Mouse (Mus musculus): ENCODE results near the gene Kcnk18.

Gene Kcnk18

DNA sequence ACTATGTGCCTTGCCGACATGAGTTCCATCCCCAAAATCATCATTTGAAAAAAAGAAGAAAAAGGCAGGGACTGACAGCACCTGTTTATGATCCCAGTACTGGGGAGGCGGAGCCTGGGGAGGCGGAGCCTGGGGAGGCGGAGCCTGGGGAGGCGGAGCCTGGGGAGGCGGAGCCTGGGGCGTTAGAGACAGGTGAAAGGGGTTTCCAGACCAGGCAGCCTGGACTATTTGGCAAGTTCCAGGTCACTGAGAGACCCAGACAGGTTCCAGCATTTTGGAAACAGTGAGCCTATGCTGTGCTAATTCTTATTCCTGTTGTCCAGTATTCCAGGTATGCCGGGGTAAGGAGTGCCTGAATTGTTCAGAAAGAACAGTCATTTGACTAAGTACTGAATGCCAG is at the start of gene Kcnk18:
Gene Kcnk18, plus strand, starts transcription at position 224 of the 400 bp plus-strand sequence.
- DNase-seq (ENCODE audit: low read depth, low spot score), result peak; percentile 33

DNA sequence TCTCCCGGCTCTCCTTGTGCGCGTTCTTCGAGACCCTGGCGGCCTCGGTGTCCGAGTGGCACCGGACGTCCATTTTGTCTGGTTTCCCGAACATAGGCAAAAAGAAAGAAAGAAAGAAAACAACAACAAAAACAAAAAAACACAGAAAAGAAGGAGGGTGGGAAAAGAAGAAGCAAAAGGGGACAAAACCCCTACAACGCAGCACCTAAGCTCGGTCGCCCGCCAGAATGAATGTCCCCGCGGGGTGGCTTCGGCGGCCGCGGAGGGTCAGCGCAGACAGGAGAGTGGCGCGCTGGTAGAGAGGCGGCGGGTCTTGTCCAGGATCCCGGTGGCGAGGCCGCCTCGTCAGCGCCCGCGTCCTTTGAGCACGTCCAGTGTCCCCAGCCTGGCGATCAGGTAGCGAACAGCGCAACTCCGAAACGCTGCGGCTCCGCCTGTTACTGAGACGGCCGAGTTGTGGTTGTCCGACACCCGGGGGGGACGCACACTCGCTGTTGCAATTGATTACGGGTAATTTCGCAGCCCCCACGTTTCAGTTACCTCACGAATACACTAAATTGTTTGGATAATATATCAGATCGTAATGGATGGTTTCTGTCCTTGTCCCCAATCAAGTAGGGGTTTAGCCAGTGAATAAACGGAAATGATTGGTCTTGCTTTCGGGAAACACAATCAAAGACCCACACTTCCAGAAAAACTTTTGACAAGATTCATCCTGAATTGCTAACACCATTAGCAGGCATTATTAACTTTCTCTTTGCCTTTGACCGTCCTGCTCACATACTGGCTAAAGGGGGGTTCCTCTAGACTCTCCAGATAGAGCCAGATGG is 48.9 kb upstream of the Kcnk18 start, which contains the start of gene Vax1:
Gene Vax1, minus strand, starts transcription at position 121 of the 830 bp plus-strand sequence.
- DNase-seq (ENCODE audit: low read depth, low spot score), result peak; percentile 47

DNA sequence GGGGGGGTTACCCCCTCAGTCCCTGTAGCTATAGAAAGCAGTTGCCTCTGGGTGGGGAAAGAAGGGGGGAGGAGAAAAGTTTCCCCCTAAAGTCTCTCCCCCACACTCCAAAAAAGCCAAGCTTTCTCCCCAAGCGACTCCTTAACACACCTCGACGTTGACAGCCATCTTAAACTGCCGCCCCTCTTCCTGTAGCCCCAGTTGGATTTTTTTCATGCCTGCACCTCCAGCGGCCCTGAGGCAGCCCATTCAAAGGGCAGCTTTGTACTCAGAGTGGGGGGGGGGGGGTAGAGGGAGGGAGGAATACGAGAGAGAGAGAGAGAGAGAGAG is 48.3 kb upstream of the Kcnk18 start:
- DNase-seq (ENCODE audit: low read depth, low spot score), result no peak

DNA sequence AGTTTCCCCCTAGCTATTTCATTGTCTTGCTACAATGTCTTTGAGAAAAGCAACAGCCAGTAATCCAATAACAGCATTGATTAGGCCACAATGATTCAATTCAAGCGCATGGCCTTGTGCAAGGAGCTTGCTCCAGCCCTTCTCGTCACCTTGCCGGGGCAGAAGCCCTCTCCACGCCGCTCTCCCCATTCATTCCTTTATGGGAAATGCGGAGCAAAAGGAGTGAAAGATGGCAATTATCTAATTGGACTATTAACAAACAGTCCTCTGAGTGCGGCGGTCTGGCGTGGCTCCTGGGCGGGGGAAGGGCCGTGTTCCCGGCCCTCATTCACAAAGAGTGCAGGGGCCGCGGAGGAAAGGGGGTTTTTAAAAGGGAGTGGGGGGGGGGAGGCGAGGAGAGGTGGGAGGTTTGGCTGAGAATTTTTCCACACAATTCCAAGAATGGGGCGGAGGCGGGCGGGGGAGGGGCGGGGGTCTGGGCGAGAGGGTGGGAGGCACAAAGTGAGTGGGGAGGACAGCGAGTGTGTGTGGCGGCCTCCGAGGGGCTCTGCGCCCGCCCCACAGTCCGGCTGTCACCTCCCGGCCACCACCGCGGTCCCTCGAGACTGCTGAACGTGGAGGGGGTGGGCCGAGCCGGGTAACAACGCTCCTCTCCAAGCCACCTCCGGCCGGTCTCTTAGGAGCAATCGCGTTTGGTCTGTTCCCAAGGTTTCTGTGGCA is 47.7 kb upstream of the Kcnk18 start:
- DNase-seq (ENCODE audit: low read depth, low spot score), result peak; percentile 44

DNA sequence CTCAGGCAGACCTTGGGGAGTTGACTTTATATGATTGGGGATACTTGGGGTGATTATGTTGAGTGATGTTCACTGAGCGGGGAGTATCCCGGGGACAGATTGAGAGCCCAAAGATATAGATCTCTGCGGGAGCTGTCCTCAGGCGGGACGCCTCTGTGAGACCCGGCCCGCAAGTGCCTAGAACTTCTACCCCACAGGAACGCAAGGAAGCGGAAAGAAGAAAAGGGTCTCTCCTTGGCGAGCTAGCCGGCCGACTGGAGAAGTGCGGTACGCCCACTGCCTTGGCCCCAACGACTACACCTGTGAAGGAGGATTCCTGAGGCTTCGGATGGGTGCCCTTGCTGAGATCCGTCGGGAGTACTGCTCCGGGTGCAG is 47.2 kb upstream of the Kcnk18 start:
- peak; percentile 44 for DNase-seq (ENCODE audit: low read depth, low spot score)

DNA sequence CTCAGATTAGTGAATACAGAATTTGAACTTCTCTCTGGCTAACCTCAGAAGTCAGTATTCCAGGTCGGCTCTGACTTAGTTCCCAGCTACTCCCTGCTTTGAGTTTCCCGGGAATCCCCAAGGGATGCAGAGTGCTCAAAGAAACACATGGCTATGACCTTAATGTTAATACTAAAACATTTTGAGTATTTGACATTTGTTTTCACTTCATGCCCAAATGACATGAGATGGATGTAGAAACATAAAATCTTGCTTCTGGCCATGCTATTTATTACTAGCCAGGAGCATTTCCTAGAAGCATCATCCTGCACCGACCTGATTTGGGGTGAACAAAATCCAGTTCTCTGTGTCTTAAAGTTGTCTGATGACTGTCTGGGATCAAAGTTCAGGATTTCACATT is 46.2 kb upstream of the Kcnk18 start:
- no peak for DNase-seq (ENCODE audit: low read depth, low spot score)

DNA sequence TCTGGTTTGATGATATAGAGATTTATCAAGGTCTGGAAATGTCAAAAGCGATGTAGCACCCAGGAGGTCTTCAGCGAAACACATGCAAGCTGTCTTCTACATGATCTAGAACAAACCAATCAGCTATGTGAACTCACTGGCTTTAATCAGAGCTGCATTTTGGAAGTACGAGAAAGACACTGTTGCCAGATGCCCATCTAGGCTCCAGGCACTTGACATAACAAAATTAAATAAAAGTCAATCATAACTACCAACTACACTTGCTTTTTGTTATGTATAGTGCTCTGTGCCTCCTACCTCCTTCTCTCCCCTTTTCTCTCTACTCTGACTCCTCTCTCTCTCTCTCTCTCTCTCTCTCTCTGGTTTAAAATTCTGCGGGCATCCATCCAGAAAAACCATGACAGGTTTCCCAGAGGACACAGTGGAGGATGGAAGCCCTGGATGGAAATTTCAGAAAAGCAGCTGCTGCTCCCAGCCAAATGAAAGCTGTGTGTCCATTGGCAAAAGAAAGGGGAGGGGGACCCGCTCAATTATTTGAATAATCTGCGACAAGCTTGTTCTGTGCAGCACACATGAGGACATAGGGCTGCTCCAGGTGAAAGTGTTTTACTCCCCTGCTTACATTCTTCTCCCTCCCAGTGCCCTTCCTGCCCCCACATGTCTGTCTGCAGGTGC is 45.5 kb upstream of the Kcnk18 start:
- DNase-seq (ENCODE audit: low read depth, low spot score), result no peak

DNA sequence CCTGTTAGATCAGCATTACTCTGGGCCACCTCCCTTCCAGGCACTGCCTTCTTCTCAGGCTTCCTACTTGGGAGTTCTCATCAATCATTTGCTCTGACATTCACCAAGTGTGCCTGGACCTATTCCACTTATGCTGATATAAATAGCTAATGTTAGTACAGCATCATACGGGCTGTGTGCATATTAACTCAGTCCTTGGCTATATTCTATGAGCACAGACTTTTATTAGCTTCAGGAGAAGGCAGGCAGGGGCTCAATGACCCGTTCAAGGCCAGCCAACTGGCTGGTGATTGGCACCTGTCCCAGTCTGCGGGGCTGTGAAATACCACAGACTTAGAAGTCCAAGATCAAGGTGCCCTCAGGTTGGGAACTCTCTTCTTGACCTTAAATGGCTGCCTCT is 35.0 kb upstream of the Kcnk18 start:
- no peak for DNase-seq (ENCODE audit: low read depth, low spot score)

DNA sequence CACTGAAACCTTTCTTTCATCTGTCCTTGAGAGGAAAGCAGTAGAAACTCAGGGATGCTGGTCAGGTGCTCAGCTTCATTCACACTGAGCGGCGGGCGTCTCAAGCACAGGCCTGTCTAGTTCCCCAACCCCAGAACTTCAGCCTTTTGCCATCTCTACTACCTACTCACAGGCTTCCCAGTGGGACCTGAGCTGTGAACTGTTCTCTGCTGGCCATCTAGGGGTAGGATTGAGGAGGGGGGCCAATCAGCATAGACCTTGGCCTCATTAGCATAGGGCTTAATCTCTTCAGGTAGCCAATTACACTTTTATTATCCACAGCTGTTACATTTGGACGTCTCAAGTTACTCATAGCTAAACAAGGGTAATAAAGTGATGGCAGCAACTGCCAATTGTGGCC is 30.0 kb upstream of the Kcnk18 start:
- DNase-seq (ENCODE audit: low read depth, low spot score), result peak; percentile 30

DNA sequence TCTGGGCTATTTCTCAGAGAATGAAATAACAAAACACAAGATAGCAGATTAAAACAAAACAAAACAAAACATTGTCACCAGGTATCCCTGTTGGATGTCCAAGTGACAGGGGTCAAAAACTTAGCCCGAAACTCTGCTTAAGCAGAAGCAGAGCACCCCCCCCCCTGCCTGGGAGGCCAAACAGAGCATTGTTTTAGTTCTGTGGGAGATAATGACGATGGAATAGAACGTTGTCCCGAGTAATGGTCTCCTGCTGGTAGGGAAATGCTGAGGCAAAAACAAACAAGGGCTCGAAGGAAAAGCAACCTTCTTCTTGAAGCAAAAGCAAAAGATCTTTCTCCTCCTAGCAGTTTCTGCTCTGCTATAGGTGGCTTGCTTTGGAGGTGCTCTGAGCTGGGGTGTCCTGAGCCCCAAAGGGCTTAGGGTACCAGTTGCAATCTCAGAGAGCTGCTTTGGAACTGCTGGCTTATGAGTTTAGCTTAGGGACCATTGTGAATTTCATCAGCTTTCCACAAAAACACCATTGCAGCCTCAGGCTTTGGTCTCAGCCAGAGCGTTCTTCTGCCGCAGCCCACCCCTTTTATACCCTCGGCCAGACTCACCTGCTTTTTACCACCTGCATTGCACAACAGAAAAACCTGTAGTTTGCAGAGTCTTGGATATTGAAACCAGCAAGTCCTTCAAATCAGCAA is 28.4 kb upstream of the Kcnk18 start:
- no peak for DNase-seq (ENCODE audit: low read depth, low spot score)

DNA sequence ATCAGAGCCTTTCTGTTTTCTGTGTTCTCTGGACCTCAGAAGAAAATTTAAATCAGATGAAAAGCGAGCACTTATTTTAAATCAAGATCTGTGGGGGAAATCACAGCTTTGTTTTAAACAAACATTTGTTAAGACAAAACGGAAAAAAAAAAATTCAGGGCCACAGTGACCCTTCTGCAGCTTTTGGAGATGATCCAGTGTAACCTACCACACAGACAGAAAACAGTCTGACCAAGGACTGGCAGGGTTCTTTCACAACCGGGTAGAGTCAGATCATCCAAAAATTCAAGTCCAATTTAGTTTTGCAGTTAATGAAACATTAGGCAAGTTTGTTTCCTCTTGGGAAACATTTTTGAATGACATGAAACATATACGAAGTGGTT is 27.9 kb upstream of the Kcnk18 start:
- no peak for DNase-seq (ENCODE audit: low read depth, low spot score)

DNA sequence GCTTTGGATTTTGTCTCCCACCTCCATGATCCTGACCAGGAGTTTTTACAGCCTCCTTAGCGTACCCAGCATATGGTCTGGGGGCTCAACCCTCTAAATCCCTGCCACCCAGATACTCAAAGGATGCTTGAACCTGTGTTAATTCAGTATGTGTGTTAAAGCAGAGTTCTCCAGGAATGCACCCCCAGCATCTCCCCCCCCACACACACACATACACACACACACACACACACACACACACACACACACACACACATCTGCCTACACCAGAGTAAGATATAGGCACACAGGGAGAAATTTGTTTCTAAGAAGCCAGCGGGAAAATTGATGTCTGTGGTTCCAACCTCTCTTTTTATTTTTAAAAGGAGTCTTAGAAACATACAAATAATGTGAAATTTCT is 26.5 kb upstream of the Kcnk18 start:
- no peak for DNase-seq (ENCODE audit: low read depth, low spot score)

DNA sequence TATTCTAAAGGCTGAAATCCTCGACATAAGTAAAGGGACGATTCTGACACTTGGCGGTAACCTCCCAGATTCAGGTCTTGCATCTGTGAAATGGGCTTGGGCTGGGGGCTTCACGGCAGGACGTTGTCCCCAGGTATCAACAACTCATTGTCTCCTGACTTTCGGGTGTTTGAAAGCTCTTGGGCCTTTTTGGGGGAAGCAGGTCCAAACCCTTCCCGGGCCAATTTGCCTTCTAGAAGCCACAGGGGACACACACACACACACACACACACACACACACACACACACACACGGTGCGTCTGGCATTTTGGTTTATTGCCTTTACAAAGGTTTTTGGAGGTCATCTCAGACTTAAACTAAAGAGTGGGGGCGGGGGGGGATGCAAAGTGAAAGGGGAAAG is 25.6 kb upstream of the Kcnk18 start:
- no peak for DNase-seq (ENCODE audit: low read depth, low spot score)

DNA sequence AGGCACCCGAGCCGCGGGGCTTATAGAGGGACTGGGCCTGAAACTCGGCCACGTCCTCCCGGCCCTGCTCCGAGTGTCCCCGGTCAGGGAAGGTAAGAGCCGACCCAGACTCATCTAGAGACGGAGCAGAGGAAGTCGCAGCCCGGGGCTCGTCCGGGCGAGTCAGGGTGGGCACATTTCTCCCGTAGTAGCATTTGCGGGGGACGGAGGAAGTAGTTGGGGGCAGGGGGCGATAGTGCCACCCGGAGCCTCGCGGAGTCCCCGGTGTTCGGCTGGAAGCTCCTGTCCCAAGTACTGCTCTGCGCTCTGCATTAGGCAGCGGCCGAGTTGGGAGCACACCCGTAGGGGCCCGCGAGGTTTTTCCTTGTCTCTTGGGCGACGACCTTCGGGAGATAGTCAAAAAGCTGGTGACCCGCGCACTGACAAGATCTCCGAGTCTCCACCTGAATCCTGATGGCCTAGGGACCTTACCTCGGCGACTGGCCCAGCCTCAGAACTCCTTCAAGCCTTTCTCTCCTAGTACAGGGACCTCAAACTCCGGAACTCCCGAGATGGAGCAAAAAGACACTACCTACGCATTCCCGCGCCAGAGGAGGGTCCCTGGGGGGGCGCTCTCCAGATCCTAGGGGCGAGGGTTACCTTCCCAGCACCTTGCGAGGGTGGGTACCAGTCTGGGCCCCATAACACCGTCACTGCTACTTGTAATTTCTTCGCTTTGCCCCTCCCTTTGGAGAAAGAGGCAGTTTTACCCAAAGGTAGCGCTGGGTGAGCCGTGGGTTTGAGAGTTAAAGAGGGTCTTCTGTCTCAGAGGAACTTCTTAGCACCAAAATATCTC is 24.8 kb upstream of the Kcnk18 start:
- peak; percentile 45 for DNase-seq (ENCODE audit: low read depth, low spot score)

DNA sequence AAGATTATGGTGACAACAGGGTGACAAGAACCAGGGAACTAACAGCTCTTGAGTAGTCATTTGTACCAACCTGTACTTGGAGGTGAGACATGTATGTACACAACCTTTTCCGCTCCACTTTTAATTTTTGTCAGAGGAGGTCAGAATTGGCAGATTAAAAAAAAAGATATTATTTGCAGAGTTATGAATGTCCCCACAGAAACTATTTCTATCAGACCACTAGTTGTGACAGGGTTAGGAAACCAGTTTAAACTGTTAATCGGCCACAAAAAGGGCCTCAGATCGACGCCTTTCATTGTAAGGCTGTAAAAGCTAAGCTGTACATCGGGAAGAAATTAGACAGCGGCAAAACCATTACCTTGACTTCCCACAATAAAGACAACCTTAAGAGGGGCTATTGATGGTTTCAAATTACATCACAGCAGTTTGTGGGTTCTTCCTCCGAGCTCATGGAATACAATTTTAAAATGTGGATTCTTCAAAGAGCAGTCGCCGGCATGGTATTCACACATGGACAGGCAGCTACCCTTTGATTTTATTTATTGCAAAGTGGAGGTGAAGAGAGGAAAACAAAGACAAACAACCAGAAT is 23.7 kb upstream of the Kcnk18 start:
- DNase-seq (ENCODE audit: low read depth, low spot score), result no peak

DNA sequence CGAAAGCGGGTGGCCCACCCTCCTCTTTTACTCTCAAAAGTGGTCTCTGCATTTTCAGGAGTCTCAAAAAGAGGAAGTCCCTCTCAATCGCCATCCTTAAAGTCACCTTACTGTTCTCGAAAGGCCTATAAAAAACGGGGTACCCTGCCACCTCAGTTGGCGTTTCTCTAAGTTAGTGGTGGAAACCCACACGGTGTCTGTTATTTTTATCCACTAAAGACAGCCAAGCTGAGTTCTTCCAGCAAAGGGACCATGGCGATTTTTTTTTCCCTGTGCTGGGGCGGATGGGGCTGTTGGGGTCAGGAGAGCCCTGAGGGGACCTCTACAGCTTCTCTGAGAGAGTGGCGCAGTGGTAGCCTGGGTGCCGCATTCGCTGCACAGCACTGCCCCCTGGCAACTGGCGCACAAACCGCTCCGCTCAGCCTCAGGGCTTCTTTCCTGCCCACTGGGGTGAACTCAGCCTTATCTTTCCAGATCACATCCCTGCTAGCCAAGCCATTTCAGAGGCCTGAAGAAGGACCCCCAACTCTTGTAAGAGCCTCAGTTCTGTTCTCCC is 22.8 kb upstream of the Kcnk18 start:
- DNase-seq (ENCODE audit: low read depth, low spot score), result peak; percentile 39

DNA sequence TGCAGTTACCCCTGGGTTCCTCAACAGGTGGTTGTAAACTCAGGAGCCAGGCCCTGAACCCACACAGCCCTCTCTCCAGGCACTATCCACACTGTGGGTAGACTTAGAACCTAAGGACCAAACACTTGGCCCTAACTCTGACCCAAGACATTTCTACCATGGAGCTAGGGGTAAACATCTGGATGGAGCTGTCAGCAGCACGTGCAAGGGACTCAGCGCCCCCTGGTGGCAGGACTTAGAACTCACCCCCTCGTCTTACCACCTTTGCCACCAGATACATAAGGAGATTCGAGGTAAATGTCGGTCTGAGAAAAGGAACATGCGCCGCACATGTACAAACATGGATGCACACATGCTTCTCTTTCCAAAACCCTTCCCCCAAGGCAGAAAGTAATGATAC is 20.9 kb upstream of the Kcnk18 start:
- DNase-seq (ENCODE audit: low read depth, low spot score), result peak; percentile 78

DNA sequence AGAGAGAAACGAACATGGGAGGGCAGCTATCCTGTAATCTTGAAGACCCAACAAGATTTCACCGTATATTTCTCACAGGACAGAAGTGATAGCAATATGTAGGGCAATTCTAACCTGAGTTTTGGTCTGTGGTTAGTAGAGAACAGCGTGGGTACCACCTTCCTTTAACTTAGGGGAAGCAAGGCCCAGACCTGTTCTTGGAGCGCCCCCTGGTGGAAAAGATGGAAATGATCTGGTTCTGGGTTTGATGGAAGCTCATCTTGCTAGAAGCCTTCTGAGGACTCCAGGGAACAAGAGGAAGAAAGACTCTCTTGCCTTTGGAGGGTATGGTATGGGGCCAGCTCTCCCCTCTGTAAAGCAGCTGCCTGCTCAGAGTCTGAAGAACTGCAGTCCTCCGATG is 10.5 kb upstream of the Kcnk18 start:
- peak; percentile 79 for DNase-seq (ENCODE audit: low read depth, low spot score)

DNA sequence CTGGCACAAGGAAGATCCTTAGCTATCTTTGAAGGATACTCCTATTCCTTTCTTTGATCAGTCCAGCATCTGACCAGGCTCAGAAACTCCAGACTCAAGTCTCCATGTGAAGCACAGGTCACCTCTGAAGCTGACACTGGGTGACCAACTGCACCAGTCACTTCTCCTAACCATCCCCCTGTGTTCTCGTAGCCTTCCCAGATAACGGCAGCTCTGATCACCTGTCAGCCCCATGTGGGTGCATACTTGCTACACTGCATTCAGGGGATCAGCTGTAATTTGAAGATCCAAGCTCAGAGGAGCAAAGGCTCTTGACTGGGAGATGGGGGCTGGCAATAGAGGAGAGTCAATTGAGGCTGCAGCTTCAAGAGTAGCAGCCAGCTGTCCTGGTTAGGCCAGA is 10.0 kb upstream of the Kcnk18 start:
- DNase-seq (ENCODE audit: low read depth, low spot score), result no peak

DNA sequence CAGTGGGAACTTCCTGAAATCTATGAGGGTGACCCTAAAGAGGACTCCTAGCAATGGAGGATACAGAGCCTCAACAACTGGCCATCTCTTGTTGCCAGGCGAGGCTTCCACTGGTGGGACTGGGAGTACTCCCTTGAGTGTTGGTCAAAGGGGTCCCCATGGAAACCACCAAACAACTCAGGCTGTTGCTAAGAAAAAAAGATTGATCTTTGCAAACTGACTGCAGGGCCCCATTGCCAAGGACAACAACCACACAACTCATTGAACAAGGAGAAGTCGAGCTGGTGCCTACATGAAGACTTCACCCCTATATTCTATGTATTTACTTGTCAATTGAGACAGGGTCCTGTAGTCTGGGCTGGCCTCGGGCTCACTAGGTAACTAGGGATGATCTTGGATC is 2.1 kb upstream of the Kcnk18 start:
- DNase-seq (ENCODE audit: low read depth, low spot score), result no peak

DNA sequence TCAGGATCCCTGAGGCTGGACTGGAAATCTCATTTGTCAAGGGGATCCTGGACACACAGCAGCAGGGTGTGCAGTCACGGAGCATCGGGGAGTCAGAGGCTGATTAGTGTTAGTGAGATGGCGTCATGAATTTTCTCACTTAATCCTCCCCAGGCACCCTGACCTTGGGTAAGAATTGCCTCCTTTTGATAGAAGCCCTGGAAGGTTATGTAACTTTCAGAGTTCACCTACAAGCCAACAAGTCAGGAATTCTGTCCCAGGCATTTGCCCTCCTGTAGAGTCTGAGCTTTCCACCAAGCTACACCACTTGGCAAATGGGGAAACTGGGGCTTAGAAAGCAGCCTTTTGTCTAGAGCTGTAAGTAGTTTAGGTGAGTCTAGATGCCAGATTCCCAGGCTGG is 2.1 kb downstream of the Kcnk18 start:
- no peak for DNase-seq (ENCODE audit: low read depth, low spot score)

All from ZHBTc4 (cell line).